Mouse (Mus musculus) G1E (cell line): ENCODE results near the gene Itga9.

Experiments used
- CTCF ChIP-seq: IDR thresholded peaks from 2 replicates; pipeline ENCODE4 v1.5.1; 2012; ENCODE audit warnings: low read depth, low read length, inconsistent platforms, mixed read lengths
- GATA1 ChIP-seq: IDR thresholded peaks from 2 replicates; pipeline ENCODE4 v1.6.1; 2012; ENCODE audit warnings: borderline replicate concordance, low read length, inconsistent platforms, mixed read lengths
- TAL1 ChIP-seq: conservative IDR thresholded peaks from 2 replicates; pipeline ENCODE4 v1.6.1; 2012; ENCODE audit warnings: low read depth, low read length, inconsistent platforms, mixed read lengths

DNA sequence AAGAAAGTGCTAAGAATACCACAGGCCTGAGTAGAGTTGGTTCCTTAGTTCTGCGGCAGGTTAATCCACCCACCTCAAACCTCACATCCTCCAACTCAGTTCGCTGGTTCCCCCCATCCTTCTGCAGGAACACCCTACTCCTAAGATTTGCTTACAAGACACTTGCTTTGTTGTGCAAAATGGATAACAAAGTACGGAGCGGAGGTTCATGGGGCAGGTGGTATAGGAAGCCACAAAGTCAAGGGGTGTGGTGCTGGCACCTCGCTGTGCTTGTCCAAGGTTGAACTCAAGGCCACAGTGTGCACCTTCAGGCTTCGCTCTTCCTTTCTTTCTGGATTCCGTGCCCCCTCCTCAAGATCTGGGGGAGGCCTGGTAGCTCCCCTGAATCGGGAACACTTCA, 257.0 kb downstream of the Itga9 start:
- TF ChIP-seq CTCF = no peak
- no peak for TF ChIP-seq GATA1
- TF ChIP-seq TAL1 = no peak
